Mouse (Mus musculus) neutrophil, adult 5-6 weeks (primary cell): Measurements from ENCODE around the gene Slc7a7. TPM values are rescaled to one million over a fixed set of nuclear protein-coding genes. Genes with fewer than 3 reads are reported as not detected.

Experiments
- ATAC-seq: fragments of 151-379, 151-347 bp; 2 replicates; pipeline ENCODE4 v1.8.0; 2017; ENCODE audit warnings: mild to moderate bottlenecking, moderate TSS enrichment; ENCODE audit not compliant: insufficient number of reproducible peaks, poor library complexity, low FRiP score, severe bottlenecking; ENCODE audit errors: extremely low read depth
- total RNA-seq: library from RNA; stranded (forward); fragments of 200-1000 nt; gene quantifications from 2 replicates; pipeline ENCODE4 v1.2.3, GENCODE M21; 2017

Gene Slc7a7
- total RNA-seq, 1 experiment from 2014 or later = 7.4 TPM

GRCm38 (mm10) chr14:54433941-54434531, 16.5 kb upstream of the Slc7a7 start:
- ATAC-seq = no peak

DNA sequence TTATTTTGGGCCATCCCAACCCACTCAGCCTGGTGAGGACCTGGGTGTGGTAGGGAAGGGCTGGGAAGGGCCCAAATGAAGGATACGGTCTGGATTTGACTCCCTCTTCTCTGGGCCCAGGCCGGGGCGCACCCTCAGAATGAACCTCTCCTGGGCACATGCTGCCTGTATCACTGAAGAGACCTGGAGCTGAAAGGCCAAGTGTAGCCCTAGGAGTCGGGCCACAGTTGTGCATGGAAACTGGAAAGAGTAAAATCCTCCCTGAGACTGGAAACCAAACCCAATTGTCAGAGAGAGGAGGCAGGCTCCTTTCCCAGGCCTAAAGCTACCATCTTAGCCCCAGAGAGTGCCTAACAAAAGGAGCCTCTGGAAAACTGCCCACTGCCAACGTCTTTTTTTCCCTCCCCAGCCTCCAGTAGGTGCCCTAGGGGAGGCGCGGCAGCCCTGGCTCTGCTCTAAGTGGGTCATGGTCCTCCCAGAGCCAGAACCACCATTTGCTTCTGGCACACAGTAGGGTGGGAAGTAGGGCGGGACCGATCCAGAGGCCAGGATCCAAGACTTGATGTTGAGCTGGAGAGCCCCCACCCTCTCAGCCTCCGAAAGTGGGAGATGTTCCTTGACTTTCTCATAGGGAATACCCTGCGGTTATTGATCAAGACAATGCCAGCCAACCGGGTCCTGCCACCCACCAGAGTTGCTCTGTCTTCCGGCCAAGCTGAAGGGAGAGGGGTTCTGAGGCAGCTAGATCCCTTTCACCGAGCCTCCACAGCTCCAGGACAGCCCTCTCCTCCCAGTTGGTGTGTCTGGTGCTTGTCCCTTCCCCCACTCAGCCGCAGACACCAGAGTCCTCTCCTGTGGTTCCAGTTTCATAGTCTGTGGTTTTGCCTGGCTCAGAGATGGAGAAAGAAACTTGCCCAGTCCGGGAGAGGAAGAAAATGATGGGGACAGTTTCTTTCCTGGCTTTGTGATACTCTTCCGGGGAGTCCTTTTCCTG, 15.6 kb upstream of the Slc7a7 start:
- no peak for ATAC-seq

GRCm38 (mm10) chr14:54432078-54432836, 14.7 kb upstream of the Slc7a7 start:
- ATAC-seq = peak; percentile 42; the same call in 1 of the 2 replicates

DNA sequence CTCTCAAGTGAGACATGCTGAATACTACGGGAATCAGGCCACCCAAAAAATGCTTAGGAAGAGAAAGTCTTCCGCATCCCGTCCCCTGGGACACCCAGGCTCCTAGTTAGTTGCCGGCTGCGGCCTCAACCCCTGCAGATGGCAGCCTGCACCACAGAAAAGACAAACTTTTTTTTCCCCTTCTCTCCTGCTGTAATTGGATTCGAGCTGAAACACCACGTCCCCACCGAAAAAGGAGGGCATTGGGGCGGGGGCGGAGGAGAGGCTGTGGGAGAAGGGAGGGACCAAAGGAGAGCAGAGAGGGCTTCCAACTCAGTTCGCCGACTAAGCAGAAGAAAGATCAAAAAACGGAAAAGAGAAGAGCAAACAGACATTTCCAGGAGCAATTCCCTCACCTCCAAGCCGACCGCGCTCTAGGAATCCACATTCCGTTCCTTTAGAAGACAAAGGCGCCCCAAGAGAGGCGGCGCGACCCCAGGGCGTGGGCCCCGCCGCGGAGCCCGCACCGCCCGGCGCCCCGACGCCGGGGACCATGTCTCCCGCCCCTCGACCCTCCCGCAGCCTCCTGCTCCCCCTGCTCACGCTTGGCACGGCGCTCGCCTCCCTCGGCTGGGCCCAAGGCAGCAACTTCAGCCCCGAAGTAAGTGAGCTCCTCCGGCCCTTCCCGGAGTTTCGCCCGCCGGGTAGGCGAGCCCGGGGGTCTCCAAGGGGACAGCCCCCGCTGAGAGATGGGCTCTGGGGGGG, 13.9 kb upstream of the Slc7a7 start, which contains the start of gene Mmp14:
TSS of gene Mmp14 (plus strand) at position 279 of the 744 bp plus-strand sequence.
- ATAC-seq = no peak

- no peak for ATAC-seq
Measured at GRCm38 (mm10) chr14:54430406-54431145, 13.0 kb upstream of the Slc7a7 start.

GRCm38 (mm10) chr14:54429332-54430093, 11.9 kb upstream of the Slc7a7 start:
- no peak for ATAC-seq

- ATAC-seq = no peak
Measured at GRCm38 (mm10) chr14:54428421-54428820, 10.8 kb upstream of the Slc7a7 start.

DNA sequence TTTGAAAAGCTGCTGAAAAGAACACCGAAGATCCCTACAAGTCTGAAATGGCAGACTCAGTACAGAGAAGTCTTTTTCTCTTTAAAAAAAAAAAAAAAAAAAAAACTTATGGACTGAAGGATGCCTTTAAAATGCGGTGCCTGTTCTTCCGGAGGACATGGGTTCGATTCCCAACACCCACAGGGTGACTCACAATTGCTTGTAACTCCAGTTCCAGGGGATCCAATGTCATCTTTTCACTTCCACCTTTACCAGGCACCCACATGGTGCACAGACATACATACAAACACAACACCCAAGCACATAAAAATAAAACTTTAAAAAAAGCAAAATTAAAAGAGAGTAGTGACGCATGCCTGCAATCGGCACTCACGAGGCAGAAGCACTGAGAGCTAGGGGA, 10.1 kb upstream of the Slc7a7 start:
- no peak for ATAC-seq

GRCm38 (mm10) chr14:54426689-54427398, 9.3 kb upstream of the Slc7a7 start, which contains the start of gene Mrpl52:
Gene Mrpl52, plus strand, starts transcription at chr14:54426909.
- ATAC-seq = peak; percentile 59

DNA sequence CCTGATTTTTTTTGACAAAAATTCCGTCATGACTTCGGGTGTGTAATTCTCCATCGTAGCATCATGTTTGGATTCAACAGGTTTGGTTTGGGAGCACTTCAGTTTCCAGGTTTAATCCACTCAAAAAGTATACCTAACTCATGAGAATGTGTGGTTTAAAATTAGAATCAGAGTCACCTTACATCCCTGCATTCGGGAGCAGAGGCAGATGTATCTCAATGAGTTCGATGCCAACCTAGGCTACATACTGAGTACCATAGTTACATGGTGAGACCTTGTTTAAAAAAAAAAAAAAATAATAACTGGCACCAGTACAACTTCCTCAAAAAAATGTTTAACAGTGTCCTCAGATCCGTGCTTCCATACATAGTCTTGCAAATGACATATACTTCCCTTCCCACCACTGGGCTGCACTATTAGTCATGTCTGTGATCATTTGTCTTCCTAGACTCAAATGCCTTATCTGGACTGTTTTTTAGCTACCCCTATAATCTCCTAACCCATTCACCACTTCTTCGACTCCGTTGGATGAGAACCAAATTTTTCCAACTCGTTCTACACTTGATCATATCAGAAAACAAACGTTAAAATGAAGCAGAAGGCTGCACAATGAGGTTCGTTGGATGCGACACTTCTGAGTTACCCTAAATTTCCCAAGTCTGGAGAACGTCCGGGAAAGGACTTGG, 8.6 kb upstream of the Slc7a7 start:
- no peak for ATAC-seq

DNA sequence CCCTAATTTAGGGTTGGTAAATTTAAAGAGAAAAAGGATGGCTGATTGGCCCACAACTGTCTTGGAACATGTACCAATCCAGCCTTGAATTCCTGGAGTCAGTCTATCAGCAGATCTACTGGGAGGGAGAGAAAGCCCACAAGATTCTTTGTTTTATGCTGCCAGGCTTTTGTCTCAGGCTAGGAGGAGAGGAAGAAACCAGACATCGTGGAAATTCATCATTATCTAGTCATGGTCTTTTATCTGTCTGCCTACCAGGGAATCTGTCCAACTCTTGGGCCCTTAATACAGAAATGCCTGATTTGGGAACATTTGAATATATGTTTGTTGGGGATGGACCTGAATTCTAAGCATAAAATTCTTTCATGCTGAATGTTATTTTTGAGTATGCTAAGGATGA, 8.0 kb upstream of the Slc7a7 start:
- no peak for ATAC-seq

- ATAC-seq = no peak
Measured at GRCm38 (mm10) chr14:54424634-54425033, 7.1 kb upstream of the Slc7a7 start.

GRCm38 (mm10) chr14:54423406-54423805, 5.8 kb upstream of the Slc7a7 start:
- no peak for ATAC-seq

DNA sequence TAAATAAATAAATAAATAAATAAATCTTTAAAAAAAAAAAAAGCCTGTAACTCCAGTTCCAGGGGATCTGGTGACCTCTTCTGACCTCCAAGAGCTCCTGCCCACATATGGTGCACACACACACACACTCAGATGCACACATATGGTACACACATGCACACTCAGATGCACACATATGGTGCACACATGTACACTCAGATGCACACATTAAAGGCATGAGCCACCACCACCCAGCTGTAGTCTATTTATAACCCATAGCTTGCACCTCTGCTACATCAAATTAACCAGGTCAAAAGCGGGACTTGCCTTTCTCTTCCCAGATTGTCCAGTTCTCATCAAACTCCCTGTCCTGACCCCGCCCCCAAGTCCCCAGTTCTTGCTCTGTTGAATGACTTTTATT, 3.4 kb upstream of the Slc7a7 start:
- no peak for ATAC-seq

- ATAC-seq = no peak
Measured at GRCm38 (mm10) chr14:54416830-54417229, 750 bp downstream of the Slc7a7 start.

GRCm38 (mm10) chr14:54416229-54416775, 1.3 kb downstream of the Slc7a7 start:
- no peak for ATAC-seq
